Mouse (Mus musculus): Measurements from ENCODE around the gene Zdhhc21.
A peak's percentile ranks its signal among the peaks of the same experiment; 100 is the strongest.

Zdhhc21 gene

DNA sequence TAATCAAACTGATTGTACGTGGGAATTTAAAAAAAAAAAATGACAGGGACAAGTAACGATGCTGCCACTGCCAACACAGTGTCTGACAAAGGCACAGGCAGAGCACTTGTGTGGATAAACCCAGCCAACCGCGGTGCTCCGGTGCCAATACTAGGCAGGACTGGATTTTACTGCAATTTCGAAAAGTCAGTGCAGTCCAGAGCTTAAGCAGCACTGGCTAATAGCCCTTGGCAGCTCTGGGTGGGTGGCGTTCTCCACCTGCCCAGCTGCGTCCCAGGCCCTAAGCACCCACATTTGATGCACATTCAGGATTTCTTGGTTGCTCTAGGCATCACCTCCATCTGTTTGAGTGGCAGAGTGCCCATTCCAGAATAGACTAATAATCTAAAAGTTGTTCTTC, 3.6 kb upstream of the Zdhhc21 start:
- DNase-seq = no peak

DNA sequence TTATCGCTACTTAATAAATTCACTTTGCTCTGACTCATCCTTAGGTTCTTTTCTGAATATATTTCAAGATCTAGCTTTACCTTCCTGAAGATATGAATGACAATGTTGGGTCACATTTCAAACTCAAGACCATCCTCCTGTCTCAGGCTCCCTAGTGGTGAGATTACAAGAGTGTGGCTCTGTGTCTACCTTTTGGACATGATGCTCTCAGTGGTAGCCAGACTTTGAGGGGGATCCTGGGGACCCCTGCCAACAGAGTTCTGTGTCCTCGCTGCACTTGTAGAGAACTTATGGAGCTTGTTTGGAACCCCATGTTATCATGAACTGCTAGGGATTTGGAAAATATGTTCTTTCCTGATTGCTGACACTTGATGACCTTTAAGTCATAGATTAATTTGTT, 1.7 kb upstream of the Zdhhc21 start:
- DNase-seq = no peak

DNA sequence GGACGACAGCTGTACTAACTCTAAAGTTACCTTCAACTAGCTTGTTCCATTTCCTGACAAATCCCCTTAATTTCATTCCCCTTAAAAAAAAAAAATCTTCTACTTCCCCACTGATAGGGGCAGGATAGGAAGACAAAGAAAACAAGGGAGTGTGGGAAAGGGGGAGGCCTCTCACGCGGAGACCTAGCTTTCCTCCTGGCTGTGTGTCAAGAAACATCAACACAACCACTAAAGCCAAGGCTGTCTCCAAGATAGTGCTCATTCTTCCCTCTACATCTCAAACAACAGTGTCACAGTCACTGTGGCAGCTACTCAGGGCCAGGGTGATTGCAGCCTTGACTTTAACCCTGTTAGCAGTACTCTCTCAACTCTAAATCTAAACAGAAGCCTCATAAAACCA, 808 bp upstream of the Zdhhc21 start:
- no peak for DNase-seq

DNA sequence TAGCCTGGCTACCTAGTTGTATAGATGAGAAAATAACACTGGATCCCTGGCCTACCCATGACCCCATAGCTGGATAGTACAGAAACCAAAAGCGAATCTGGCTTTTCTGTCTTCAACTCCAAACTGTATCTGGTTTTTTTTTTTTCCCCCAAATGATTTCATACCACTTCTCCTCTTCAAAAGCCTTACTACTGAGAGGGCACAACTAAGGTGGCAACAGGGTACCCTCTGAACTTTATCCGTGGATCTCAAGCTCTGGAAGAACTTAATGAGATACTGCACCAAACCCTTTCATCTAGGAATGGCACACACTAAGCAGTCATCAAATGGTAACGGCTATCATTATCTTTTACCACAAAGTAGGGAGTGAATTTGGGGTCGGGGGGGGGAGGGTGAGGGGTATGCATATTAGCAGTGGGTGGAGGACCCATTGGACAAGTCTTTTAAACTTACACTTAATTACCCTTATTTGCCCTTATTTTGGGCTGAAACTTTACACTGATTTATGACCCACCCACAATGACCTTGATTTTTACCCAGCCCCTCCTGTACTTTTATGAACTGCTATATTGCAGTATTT, 1.2 kb downstream of the Zdhhc21 start:
- no peak for DNase-seq

DNA sequence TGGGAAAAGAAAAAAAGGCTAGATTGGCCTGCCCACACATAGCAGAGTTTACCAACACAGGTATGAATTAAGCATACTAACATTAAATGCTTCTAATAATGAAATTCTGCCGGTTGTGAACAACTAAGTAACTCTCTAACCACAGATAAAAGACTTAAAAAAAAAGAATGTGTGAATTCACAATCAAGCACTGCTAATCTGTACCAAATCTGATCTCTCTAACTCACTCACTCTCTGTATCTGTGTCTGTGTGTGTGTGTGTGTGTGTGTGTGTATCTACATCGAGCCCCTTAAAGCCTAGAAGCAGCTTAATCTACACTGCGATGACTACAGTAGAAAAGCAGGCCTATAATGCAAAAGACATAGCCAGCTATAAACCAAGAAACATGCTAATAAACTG, 2.8 kb downstream of the Zdhhc21 start:
- no peak for DNase-seq

DNA sequence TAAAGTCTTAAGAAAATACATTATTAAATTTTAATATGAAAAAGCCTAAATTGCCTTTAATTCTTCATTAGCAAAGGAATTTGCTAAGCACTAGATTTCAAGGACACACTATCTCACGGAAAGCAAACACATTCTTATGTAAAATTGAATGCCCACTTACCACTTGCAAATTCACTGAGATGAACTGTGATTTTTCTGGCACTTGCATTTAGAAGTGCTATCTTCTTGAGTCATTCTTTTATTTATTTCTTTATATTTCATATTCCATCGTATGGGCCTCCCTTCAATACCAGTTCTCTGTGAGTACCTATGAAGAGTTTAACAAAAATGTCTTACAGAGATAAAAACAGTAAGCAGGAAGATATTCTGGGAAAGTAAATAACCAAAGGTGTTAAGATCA, 5.9 kb downstream of the Zdhhc21 start:
- DNase-seq = no peak

DNA sequence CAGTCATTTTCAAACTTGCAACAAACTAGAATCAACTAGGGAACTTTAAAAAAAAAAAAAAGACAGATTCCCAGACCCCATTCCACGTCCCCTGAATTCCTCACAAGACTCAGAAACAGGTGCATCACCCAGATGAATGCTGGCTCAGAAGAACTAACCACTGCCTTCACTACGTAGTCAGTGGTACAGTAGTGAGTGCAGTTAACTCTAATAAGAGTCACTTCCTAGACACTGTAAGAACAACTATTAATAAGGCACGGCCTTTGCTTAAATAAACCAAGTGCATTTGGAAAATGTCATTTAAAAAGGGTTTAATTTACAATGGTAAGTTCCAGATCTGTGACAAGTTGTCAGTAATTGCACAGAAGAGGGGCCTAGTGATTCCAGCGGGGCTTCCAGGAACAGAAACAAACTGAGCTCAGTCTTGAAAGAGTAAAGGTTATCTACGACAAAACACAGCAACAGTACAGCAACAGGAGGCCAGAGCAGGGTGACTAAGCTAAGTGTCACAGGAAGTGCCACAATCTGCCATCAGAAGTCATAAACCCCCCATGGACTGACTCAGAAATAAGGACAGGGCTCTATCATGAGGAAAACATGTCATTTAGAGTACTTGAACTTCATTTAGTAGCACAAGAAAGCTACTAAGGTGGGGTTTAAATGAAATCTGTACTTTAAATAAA, 11.1 kb downstream of the Zdhhc21 start:
- no peak for DNase-seq

DNA sequence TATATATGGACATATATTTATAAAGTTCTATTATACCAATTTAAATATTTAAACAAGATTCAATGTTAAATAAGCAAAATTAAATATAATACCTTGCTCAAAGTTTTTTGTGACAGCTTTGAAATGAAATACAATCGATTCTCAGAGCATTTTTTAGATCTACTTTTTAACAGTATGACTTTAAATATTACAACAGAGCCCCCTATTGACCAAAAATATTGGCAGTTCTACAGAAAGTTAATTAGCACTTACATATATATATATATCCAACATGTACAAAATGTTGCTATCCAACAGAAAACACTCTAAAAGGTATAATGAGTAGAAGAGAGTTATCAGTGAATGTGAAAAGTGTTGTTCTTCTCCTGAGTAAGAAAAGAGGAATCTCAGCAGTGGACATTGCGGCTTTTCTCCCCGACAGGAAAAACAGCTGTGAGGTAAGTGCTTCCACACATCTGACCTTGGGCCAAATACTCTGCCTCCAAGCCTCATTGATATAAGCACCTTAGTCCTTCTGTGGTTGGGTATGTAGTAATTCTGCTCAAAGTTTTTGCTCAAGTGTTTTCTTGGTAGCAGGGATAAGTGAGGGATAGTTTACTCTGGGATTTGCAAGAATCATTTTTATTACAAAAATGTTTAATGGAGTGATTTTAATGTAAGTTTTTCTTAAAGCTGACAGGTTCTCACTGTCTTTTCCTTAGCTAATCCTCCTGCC, 22.1 kb downstream of the Zdhhc21 start:
- peak in 1 of 2 experiments; percentile 20 for DNase-seq

DNA sequence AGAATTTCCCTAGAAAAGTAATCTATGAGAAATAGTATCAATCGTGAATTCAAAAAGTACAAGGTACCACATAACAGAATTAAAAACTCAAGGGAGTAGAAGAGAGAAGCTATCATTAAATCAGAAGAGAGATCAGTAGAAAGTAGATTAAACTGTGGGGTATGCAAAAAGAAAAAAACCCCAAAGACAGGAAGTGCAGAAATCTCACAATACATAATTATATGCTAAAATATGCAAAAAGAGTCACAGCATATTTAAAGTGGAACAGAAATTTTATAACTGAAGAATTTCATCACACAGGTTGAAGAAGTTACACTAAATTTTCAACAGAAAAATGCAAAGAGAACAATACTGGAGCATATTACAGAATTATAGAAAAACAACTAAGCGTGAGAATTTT, 28.6 kb downstream of the Zdhhc21 start:
- no peak for DNase-seq

DNA sequence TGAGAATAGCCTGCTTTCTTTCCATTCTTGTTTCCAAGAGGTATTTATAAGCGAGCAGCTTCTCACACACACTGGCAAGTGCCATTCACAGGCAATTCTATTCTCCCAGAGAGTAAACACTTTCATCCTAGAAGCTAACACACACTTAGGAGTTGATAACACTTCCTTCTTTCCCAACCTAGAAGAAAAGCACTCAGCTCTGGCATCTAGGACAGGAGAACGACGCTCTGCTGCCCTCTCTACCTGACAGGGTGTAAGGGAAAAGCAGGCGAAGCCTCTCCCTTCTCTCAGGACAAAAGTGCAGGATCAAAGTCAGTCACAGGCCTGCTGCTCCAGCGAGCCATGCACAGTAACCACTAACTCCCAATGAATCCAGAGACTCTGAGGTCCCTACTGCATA, 30.3 kb downstream of the Zdhhc21 start:
- peak; percentile 11 to 37 for DNase-seq

DNA sequence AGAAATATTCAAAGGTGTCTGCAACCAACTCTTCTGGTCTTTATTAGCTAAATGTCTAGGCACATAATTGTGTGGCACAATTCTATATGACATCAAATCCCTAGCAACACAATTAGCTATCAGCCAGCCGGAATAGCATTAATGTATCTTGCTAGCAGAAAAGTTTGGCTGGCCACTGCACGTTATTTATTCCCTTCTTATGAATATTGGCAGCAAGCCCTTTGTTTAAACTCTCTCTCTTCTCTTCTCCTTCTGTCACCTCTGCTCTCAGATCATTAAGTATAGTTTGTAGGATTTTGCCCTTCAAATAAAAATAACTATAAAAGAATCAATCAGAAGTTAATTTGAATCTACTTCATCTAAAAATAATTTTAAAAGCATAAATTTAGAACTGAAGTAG, 32.8 kb downstream of the Zdhhc21 start:
- no peak for DNase-seq

DNA sequence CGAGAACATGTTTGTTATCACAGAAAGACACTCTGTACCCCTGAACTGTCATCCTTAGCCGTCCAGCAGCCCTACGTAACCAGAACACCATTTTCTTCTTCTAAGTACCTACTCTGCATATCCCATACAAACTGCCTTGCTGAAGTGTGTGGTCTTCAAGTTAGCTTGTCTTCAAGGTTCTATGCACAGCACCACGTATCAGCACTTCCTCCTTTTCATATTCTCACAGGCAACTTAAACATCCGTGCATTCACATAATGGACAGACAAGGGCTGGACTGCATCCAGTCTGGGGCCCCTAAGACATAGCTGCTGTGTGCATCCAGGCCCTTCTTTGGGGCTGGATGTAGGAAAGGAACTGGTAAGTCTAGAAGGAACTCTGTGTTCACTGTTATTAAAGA, 41.9 kb downstream of the Zdhhc21 start:
- no peak for DNase-seq

DNA sequence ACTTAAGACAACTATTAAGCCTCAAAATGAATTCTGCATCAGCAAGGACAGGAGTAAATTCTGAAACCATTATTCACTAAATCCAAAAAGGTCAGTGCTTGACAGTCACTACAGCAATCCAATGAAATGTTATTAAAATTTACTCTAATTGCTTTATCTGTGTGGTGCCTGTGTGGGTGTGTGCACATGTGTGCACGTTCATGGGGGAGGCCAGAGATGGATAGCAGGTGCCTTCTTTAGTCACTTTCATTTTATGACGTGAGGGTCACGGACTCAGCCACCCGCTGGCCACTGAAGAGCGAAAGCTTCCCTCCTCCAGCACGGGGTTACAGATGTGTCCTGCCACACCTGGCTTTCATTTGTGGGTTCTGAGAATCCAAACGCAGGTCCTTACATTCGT, 43.4 kb downstream of the Zdhhc21 start:
- no peak for DNase-seq

DNA sequence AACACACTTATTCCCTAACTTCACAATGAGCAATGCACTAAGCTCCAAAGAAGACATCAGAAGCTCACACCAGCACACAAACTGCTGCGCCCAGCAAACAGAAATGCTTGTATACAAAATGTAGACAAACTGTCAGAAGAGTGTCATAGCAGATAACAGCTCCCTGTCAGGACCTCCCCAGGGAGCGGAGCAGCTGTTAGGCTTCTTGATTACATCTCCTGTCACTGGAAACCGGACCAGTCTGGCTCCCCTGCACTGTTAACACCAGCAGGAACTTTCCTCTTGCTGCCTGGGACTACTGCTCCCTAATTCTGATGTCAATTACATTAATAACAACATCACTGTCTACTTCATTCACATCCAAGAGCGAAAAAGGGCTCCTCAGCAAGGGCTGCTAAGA, 44.5 kb downstream of the Zdhhc21 start:
- DNase-seq = no peak

DNA sequence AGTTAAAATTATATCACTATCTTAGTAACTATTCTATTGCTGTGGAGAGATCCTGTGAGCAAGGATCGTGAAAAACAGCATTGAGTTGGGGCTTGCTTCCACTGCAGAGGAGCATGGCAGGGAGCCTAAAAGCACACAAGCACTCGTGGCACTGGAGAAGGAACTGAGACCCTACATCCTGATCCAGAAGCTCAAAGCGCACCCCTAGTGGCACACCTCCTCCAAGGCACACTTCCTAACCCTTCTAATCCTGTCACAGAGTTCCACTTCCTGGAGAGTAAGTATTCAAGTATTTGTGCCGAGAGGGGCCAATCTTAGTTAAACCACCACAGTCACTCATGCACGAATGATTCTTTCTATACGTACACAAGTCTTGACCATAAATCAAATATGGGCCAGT, 46.4 kb downstream of the Zdhhc21 start:
- no peak for DNase-seq

DNA sequence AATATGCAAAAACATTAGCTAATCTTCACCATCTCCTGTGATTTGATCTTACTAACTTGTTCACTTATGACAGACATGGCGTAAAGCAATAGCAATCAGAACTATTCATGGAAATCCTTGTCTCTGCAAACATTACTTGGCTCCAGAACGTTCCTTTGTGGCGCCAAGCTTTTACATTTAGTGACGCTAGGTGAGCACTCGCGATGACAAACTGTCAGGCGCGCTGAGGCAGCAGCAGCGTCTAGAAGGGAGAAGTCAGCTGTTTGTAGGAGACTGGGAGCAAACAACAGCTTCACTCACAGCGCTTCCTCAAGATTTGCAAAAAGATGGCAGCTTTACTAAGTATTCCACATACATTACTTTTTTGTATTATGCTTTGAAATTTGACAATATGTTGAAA, 51.9 kb downstream of the Zdhhc21 start:
- no peak for DNase-seq

DNA sequence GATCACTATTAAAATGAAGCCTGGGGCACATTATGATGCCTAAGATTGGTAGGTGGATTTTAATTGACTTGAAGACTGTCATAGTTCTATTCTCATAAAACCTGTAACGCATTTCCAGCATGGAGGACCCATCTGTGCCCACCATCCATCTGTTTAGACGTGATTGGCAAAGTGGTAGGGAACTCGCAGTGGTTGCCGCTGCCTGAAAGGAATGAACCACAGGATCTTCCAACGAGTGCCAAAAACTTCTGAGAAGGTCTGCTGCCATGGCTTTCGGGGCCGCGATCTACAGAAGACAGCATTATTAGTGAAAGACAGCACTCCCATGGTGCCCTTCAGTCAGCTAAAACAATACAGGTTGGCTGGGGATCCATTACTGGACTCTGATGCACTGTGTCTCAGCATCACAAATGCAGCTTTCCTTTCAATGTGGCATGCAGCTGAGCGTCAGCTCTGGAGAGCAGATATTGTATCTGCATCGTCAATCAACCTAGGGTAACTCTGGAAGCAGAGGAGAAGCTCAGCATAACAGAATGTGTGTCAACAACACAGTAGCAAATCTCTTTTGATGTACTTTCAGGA, 53.5 kb downstream of the Zdhhc21 start:
- no peak for DNase-seq

DNA sequence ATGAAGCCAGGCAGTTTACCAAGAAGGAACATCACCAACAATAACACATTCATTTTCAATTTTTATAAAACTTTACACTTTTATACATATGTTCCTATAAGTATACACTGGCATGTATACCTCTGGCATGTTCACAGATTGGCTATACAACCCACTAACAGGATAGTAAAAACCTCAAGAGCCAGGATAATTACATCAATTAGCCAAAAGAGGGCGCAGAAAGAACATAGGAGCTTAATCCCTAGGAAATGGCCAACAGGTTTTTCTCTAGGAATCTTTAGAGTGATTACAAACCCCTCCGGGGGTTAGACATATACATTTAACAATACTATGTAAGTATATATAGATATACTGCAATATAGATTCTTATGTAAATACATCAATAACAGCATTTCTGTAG, 55.7 kb downstream of the Zdhhc21 start:
- DNase-seq = no peak

DNA sequence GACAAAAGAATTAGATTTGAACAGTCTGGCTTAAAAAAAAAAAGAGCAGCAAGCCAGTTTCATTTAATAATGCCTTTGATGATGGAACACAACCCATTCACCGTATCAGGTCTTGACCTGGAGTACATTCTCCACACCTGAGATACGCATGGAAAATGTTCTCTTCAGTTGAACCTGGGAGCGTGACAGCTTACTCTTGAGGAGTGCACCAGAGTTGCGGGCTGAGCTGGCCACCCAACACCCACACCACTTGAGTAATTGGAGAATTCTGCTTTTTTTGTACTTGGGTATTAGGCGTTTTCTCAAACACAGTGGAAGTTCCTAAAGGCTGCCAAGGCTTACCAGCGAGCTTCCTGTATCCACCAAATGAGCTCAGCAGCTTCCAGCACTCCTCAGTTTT, 66.2 kb downstream of the Zdhhc21 start:
- DNase-seq = no peak

DNA sequence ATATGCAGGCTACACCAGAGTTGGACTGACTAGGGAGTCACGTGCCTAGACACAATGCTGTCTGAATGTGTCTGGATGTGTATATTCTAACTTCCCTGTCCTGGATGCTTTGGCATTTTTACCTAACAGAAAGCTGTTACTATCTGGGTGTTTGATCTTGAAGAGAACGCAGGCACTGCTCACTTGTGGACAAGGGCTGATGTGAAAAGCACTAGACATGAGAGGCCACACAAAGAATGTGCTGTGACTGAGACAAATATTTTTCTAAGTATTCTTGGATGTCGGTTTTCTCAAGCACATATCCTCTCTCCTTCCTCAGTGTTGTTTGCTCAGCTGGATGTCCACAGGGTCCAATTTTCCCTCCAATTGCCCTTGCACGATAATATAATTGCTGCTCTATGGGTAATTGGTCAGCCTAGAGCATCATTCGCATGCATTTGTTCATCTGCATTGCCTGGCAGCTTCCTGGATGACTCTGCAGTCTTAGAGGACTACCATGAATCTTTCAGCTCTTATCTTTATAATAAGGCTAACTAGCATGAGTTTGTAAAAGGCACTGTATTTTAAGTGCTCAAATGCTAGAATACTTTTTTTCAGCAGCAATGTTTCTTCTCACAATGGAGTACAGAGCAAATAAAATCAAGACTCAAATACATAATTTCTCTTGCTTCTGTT, 66.7 kb downstream of the Zdhhc21 start:
- peak in 1 of 2 experiments; percentile 5 for DNase-seq

DNA sequence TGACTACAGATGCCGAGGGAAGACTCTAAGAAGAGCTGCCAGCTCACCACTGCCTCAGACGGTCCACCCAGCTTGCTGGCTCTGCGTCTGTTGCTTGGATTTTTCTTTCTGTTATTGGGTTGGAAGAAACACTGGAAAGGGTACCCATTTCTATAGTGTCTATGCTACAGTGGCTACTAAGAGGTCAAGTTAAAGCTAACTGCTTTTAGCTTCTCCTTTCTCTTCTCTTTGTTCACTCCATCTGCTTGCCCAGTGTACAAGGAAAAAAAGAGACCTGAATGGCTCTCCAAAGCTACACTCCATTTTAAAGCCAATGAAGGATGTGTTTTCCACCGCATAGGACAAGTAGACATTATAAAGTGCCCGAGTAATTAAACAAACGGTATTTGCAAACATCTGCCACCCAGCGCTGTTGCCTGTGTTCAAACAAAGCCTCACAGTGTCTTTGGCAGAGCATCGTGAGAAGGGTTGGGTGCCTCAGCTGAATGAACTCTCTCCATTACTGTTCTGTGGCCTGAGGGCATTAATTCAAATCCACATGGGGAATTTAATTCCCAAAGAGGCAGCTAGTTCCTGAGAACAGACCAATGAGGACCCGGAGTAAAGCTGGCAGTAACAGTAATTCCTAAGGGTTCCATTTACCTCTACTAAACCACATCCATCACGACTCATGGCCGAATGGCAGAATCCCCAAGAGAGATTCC, 94.1 kb downstream of the Zdhhc21 start:
- no peak for DNase-seq

DNA sequence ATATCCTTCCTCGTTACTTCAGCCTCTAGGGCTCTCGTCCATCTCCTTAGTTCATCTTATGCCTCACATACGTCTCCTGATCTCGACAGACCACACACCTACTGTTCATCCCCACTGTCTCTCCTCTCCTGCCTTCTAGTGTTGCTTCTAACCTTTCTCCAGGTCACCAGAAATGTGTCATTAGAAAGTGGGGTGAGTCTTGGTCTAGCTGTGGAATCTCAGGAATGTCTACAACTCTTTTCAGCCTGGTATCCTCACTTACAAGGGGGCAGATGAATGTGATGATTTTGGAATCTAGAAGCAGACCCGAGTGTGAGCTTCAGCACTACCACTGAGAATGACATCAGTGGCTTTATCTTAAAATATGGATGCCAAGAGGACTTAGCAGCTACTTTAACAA, 96.2 kb downstream of the Zdhhc21 start:
- no peak for DNase-seq

Measured in lung, adult 18-20 months (tissue).